Mouse (Mus musculus) activated CD4-positive, CD25-positive, alpha-beta regulatory T cell, adult 9 weeks (primary cell): ENCODE data around the gene Ubqln1. TPM values are rescaled to one million over a fixed set of nuclear protein-coding genes. Genes with fewer than 3 reads are reported as not detected.

Experiments
- polyA plus RNA-seq: library from polyadenylated mRNA; unstranded; fragments of 100-300 nt; shearing (Covaris generic); gene quantifications from one replicate; pipeline ENCODE4 v1.2.1, GENCODE M21; 2017

The Ubqln1 gene
- polyA plus RNA-seq, result 10.3 TPM

GRCm38 (mm10) chr13:58215592-58216341, at the start of gene Ubqln1:
Gene Ubqln1 (minus strand): TSS chr13:58215653.

GRCm38 (mm10) chr13:58157447-58158098, 57.9 kb downstream of the Ubqln1 start, which contains the start of gene Idnk:
Gene Idnk (plus strand): TSS chr13:58157649.

GRCm38 (mm10) chr13:58128396-58128767, 87.1 kb downstream of the Ubqln1 start, which contains the start of gene Hnrnpa0:
Gene Hnrnpa0 (minus strand): TSS chr13:58128556.

Other genes starting within 250 kb of the Ubqln1 start
- gene Klhl3, start 102.1 kb downstream of the Ubqln1 start, polyA plus RNA-seq, result 2.5 TPM
- gene Hnrnpa0, start 87.1 kb downstream of the Ubqln1 start, polyA plus RNA-seq, result 7.6 TPM
- gene Idnk, start 58.0 kb downstream of the Ubqln1 start, polyA plus RNA-seq, result 210 TPM
- gene Gkap1, start 60.0 kb upstream of the Ubqln1 start, polyA plus RNA-seq, result 0.54 TPM
- not detected for gene Kif27, start 143.5 kb upstream of the Ubqln1 start, polyA plus RNA-seq
- gene 2210016F16Rik, start 169.6 kb upstream of the Ubqln1 start, polyA plus RNA-seq, result 10.0 TPM
- 42.8 TPM for gene Rmi1, start 186.6 kb upstream of the Ubqln1 start, polyA plus RNA-seq
- 2,660 TPM for gene Hnrnpk, start 187.7 kb upstream of the Ubqln1 start, polyA plus RNA-seq